Mouse (Mus musculus): ENCODE data around the gene Nfkbie. TPM values are rescaled to one million over a fixed set of nuclear protein-coding genes. Genes with fewer than 3 reads are reported as not detected.
A peak's percentile ranks its signal among the peaks of the same experiment; 100 is the strongest.

Nfkbie gene
- total and polyA plus RNA-seq, 2 experiments from 2014 or later, result 1.2 to 1.7 TPM

DNA sequence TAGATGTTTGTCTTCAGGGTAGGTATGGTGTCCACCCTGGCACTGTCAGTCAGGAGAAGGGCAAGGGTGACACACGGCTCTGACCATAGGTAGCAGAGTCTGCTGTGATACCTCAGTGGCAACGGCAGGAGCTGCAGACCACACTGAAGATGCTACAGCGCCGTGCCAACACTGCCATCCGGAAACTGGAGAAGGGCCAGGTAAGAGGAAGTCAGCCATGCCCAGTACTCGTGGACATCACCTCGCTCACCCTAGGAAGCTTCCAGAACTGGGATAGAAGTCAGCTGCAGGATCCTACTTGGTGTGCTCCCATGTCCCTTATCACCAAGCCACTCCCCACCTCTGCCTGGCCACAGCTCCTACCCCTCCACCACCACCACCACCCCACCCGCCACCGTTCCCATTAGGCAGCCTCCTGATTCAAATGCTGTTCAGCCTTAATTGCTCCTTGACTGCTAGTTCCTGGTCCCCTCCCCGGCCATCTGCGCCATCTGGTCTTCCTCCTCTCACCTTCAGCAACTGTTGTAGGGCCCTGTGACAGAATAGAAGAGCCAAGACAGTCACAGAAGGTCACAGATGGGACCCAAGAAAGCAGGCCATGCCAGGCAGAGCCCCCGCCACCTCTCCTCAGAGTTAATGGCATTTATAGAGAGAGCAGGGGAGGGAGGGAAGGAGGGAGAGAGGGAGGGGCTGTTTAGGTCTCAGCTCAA, 36.6 kb upstream of the Nfkbie start:
- H3K9ac ChIP-seq (replicated peaks; ENCODE audit: low read depth, low read length), result no peak overlapping the region
- H3K27me3 ChIP-seq (ENCODE audit: control insufficient read depth, insufficient read depth, low read length), result no peaks in the 10 kb centered on the region
- no peak overlapping the region for H3K27ac ChIP-seq (ENCODE audit: low read depth)
- no peaks in the 10 kb centered on the region for H3K9me3 ChIP-seq (replicated peaks; ENCODE audit: control insufficient read depth, low read length)
- no peak overlapping the region for H3K4me2 ChIP-seq (ENCODE audit: low read depth, low read length)
- H3K36me3 ChIP-seq (replicated peaks; ENCODE audit: control insufficient read depth, insufficient read depth, low read length), result peaks cover 39% of the 10 kb centered on the region
- DNase-seq (ENCODE audit: low spot score) (no peak), ATAC-seq (ENCODE audit: insufficient read depth, low read depth) (no peak)
- WGBS, result 82% methylated on average over 12 of the region's 12 CpGs
- TF ChIP-seq CTCF (IDR thresholded peaks at IDR 0.05; ENCODE audit: low read depth), result no peak
- TF ChIP-seq EP300 (IDR thresholded peaks at IDR 0.05; ENCODE audit: low read depth), result no peak
- H3K4me3 ChIP-seq (ENCODE audit: low read depth, low read length), result no peak overlapping the region
- no peaks in the 10 kb centered on the region for H3K4me1 ChIP-seq (ENCODE audit: control insufficient read depth, insufficient read depth)

DNA sequence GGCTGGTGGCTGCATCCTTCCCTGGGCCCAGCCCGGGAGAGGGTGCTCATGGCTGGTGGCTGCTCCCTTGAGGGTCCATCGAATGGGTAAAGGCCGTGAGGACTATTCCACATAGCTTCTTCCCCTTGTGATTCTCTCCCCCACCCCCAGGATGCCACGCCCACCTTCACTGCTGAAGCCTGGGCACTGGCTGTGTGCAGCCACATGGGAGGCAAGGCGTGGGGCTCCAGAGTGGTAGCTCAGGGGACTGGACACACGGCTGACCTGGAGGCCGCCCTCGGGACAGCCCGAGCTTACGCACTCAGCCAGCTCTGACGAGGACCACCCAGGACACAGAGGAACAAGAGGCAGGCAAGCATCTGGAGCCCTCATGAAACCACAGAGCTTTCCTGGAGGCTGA, 35.4 kb upstream of the Nfkbie start:
- Histone ChIP-seq H3K27me3 (ENCODE audit: control insufficient read depth, insufficient read depth, low read length) (no peaks in the 10 kb centered on the region; the same call in 1 of the 2 replicates), H3K9me3 (replicated peaks; ENCODE audit: control insufficient read depth, low read length) (no peaks in the 10 kb centered on the region), H3K36me3 (replicated peaks; ENCODE audit: control insufficient read depth, insufficient read depth, low read length) (peaks cover 39% of the 10 kb centered on the region), H3K27ac (ENCODE audit: low read depth) (no peak overlapping the region), H3K4me3 (ENCODE audit: low read depth, low read length) (no peak overlapping the region), H3K4me1 (ENCODE audit: control insufficient read depth, insufficient read depth) (no peaks in the 10 kb centered on the region), H3K4me2 (ENCODE audit: low read depth, low read length) (no peak overlapping the region), H3K9ac (replicated peaks; ENCODE audit: low read depth, low read length) (no peak overlapping the region)
- TF ChIP-seq EP300 (IDR thresholded peaks at IDR 0.05; ENCODE audit: low read depth) (no peak), CTCF (IDR thresholded peaks at IDR 0.05; ENCODE audit: low read depth) (no peak)
- ATAC-seq (ENCODE audit: insufficient read depth, low read depth), result no peak
- no peak for DNase-seq (ENCODE audit: low spot score)
- 87% methylated on average over 11 of the region's 11 CpGs for WGBS

DNA sequence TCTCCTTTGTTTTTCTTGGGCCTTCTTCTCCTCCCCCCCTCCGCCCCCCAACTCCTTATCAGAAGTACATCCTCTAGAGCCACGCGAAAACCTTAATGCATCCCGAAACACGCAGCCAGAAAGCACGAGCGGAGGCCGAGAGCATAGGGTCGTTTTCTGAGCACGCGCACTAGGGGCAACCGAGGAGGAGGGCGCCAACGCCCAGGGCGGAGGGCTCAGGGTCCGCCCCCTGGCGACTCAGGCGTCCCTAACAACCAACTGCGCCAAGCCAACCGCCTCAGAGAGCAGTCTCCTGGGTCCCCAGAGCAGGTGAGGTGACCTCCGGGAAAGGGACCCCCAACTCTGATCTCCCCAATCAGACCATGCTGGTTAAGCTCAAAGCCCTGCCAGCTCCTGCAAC, 32.2 kb upstream of the Nfkbie start, which contains the start of gene Tcte1:
Tcte1 (plus strand) TSS at position 172 of the 400 bp plus-strand sequence.
- Histone ChIP-seq H3K9me3 (replicated peaks; ENCODE audit: control insufficient read depth, low read length) (no peaks in the 10 kb centered on the region), H3K4me3 (ENCODE audit: low read depth, low read length) (peak within 1 kb of the TSS; percentile 18), H3K9ac (replicated peaks; ENCODE audit: low read depth, low read length) (no peak within 1 kb of the TSS), H3K4me2 (ENCODE audit: low read depth, low read length) (peak within 1 kb of the TSS; percentile 54), H3K27me3 (ENCODE audit: control insufficient read depth, insufficient read depth, low read length) (no peaks in the 10 kb centered on the region; the same call in 1 of the 2 replicates), H3K27ac (ENCODE audit: low read depth) (no peak within 1 kb of the TSS), H3K4me1 (ENCODE audit: control insufficient read depth, insufficient read depth) (peaks cover 4% of the 10 kb centered on the region; the same call in 1 of the 2 replicates), H3K36me3 (replicated peaks; ENCODE audit: control insufficient read depth, insufficient read depth, low read length) (peaks cover 24% of the 10 kb centered on the region)
- ATAC-seq (ENCODE audit: insufficient read depth, low read depth) (peak; percentile 40; the same call in 1 of the 2 replicates), DNase-seq (ENCODE audit: low spot score) (no peak)
- WGBS, result 2% methylated on average over 21 of the region's 21 CpGs
- no peak for TF ChIP-seq CTCF (IDR thresholded peaks at IDR 0.05; ENCODE audit: low read depth)
- TF ChIP-seq EP300 (IDR thresholded peaks at IDR 0.05; ENCODE audit: low read depth), result no peak

DNA sequence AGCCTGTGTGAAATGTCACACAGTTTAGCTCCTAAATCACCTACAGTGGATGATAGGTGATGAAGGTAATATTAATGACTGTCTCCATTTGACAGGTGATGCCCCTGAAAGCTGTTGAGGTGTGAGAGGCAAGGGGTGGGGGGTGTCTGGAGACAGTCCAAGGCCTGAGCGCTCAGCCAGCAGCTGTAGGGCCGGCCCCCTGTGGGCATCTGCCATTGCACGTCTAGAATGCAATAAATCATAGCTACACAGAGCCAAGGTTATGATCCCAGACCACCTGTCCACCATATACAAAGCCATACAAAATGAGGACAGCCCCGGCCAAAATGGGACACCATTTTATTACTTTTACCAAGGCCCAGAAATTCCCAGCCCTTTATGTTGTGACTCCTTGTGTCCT, 30.5 kb upstream of the Nfkbie start:
- Histone ChIP-seq H3K9me3 (replicated peaks; ENCODE audit: control insufficient read depth, low read length) (no peaks in the 10 kb centered on the region), H3K4me3 (ENCODE audit: low read depth, low read length) (no peak overlapping the region), H3K27me3 (ENCODE audit: control insufficient read depth, insufficient read depth, low read length) (peaks cover 5% of the 10 kb centered on the region), H3K9ac (replicated peaks; ENCODE audit: low read depth, low read length) (no peak overlapping the region), H3K4me2 (ENCODE audit: low read depth, low read length) (no peak overlapping the region), H3K36me3 (replicated peaks; ENCODE audit: control insufficient read depth, insufficient read depth, low read length) (peaks cover 10% of the 10 kb centered on the region), H3K27ac (ENCODE audit: low read depth) (no peak overlapping the region), H3K4me1 (ENCODE audit: control insufficient read depth, insufficient read depth) (peaks cover 4% of the 10 kb centered on the region; the same call in 1 of the 2 replicates)
- ATAC-seq (ENCODE audit: insufficient read depth, low read depth) (no peak), DNase-seq (ENCODE audit: low spot score) (no peak)
- WGBS, result 81% methylated on average over 4 of the region's 4 CpGs
- no peak for TF ChIP-seq CTCF (IDR thresholded peaks at IDR 0.05; ENCODE audit: low read depth)
- no peak for TF ChIP-seq EP300 (IDR thresholded peaks at IDR 0.05; ENCODE audit: low read depth)

DNA sequence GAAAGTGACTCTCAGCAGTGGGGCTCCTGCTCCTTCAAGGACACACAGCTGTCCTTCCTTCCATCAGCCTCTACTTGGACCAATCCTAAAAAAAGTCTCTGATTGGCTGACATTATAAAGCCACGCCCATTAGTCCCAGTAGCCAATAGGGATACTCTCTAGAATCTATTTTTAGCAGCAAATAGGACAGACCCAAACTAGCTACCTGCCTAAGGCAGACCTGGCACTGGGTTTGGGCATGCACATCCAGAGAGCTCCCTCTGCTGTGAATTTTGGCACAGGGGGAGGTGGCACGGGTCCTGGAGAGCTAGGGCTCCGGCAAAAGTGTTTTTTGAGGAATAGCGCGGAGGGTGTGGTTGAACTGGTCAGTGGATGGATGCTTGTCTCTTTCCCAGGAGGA, 28.9 kb upstream of the Nfkbie start:
- peak; percentile 22; the same call in 1 of the 2 replicates for ATAC-seq (ENCODE audit: insufficient read depth, low read depth)
- peaks cover 4% of the 10 kb centered on the region; the same call in 1 of the 2 replicates for H3K4me1 ChIP-seq (ENCODE audit: control insufficient read depth, insufficient read depth)
- TF ChIP-seq EP300 (IDR thresholded peaks at IDR 0.05; ENCODE audit: low read depth) (no peak), CTCF (IDR thresholded peaks at IDR 0.05; ENCODE audit: low read depth) (no peak)
- H3K27ac ChIP-seq (ENCODE audit: low read depth), result no peak overlapping the region
- H3K9me3 ChIP-seq (replicated peaks; ENCODE audit: control insufficient read depth, low read length), result no peaks in the 10 kb centered on the region
- H3K27me3 ChIP-seq (ENCODE audit: control insufficient read depth, insufficient read depth, low read length), result peaks cover 10% of the 10 kb centered on the region
- DNase-seq (ENCODE audit: low spot score), result peak; percentile 18
- no peak overlapping the region for H3K4me3 ChIP-seq (ENCODE audit: low read depth, low read length)
- H3K4me2 ChIP-seq (ENCODE audit: low read depth, low read length), result no peak overlapping the region
- WGBS, result 17% methylated on average over 5 of the region's 5 CpGs
- H3K9ac ChIP-seq (replicated peaks; ENCODE audit: low read depth, low read length), result no peak overlapping the region
- H3K36me3 ChIP-seq (replicated peaks; ENCODE audit: control insufficient read depth, insufficient read depth, low read length), result no peaks in the 10 kb centered on the region
